Mouse (Mus musculus): ENCODE measurements around the gene Morn3.

The Morn3 gene

DNA sequence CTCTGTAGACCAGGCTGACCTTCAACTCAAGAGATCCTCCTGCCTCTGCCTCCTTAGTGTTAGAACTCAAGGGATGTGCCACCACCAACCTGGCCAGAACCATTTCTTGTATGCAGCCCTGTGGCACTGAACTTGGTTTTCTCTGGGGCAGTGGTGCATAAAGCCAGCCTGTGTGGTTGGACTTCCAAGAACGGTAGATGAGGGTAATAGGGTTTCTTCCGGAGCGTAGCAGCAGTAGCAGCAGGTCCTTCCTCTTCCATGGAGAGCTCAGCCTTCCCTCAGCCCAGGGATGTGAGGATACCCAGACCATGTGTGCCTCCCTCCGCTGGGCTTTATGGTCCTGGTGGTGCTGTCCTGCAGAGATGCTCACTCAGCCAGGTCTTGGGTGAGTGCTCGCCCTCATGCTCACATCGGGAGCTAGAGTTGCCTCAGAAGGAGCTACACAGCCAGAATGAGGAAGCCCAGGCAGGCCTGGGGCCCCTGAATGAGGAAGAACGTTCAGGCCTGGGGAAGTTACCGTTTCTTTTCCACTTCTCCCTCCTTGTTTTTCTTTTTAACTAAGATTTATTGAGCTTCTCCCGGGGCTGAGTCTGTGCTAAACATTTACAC is 21.7 kb downstream of the Morn3 start:
- DNase-seq (ENCODE audit: low spot score in 2 of 2), result no peak

DNA sequence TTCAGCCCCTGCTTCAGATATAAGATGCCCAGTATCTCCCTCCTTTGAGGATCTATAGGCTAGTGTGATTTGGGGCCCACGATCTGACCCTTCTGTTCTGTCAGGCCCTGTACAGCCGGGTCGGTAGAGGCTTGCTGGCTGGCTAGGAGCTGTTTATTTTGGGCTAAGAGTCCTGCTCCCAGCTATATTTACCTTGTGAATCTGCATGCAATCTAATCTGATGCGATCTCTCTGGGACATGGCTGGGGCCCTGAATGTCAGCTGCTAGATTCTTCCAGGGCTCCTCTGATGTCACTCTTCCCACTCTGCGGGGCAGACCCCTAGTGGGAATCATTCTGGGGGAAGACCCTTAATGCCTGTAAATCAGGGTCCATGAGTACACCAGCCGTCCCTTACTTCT is 22.5 kb downstream of the Morn3 start:
- no peak for DNase-seq (ENCODE audit: low spot score in 2 of 2)

DNA sequence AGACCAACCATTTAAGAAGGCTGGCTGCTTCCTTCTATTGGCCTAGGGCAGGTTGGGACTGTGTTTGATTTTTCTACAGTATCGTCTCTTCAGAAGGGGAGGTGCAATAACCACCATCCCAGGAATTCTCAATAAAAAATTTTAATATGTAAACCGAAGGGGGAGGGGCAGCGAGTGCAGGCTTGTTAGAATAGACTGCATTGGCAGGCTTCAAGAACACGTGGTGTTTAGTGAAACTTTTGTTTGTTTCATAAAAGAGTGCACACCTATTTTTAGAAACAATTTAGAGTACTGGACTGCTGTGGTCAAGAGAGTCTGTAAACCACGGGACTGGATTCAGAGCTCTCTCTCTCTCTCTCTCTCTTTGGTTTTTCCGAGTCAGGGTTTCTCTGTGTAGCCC is 23.8 kb downstream of the Morn3 start:
- no peak for DNase-seq (ENCODE audit: low spot score in 2 of 2)

DNA sequence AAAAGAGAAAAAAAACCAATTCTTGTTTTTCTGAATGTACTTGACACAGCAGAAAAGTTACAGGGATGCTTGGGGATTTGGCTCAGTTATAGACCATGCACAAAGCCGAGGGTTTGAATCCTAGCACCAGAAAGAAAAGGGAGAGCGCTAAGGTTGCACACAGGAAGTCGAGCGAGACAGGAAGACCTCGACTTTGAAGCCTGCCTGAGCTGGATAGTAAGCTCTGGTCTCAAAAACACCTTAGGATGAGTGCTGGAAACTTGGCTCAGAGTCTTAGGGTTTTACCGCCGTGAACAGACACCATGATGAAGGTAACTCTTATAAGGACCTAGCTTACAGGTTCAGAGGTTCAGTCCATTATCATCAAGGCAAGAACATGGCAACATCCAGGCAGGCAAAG is 25.4 kb downstream of the Morn3 start:
- no peak for DNase-seq (ENCODE audit: low spot score in 2 of 2)

DNA sequence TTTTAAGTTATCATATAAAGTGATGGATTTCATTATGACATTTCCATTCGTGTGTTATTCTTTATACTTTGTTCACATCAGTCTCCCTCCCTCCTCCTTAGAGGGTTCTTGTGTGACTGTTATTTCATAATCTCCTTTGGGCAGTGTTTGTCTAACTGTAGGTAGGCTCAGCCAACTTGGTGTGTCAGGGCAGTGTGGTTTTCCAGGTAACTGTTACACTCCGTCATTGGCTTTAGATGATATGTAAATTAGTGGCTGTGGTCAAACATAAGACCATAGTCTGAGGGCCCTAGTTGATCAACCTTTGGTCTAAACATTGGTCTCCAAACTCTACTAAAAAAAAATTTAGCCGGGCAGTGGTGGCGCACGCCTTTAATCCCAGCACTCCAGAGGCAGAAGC is 26.4 kb downstream of the Morn3 start:
- DNase-seq (ENCODE audit: low spot score in 2 of 2), result no peak

DNA sequence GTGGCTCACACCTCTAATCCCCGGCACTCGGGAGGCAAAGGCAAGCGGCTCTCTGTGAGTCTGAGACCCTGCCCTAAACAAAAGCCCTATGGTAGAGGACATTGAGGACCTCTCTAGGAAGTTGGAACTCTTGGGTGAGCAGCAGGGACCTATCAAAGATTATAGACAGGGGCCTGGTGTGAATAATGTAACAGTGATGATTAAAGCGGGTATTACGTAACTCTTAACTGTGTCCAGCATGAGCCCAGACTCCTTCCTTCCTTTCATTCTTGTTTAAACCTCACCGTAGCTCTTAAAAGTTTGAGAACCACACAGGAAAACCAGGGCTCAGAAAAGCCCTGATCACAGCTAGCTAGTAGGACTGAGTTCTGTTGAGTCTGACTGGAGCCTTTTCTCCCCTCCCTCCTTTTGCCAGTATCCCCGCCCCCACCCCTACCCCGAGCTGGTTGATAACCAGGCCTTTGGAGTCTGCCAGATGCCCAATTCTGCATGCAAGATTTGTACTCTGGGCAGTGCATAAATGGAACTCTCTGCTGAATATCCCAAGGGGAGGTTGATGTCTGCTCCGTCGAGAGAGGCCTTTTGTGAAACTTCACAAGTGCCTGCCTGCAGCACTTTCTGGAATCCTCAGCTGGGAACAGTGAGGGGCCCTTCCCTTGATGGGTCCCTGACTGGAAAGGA is 27.3 kb downstream of the Morn3 start:
- DNase-seq (ENCODE audit: low spot score in 2 of 2), result no peak

DNA sequence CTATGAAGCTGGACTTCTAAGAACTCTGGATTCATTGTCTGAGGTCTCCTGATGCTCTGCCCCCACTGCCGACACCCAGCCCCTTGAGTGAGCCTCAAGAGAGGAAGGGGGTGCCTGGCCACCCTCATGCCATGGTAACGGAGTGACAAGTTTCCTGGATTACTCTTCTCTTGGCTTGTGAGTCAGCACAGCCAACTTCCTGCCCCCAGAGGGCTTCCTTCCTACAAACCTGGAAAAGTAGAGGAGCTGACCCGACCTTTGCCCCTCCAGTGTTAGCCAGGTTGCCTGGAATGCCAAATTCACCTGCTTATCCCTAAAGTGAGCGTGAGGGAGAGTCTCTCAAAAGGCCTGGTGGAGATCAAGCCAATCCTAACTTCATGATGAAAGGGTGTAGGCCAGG is 29.3 kb downstream of the Morn3 start:
- no peak for DNase-seq (ENCODE audit: low spot score in 2 of 2)

DNA sequence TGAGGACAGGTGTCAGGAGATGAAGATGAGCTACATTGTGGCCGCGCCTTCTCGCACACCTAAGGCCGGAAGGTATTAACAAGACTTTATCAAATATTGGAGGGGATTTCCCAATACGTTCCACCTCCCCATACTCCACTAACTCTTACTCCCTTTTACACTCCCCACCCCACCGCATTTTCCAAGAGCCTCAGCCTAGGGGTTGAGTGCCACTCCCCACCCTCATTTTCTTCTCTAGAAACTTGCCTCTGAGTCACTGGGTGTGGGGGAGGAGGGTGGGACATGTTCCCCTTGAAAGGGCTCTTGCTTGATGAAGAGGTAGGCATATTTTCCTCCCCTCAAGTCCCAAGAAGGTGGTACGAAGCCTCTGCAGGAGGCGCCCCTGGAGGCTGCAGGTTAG is 30.9 kb downstream of the Morn3 start:
- DNase-seq (ENCODE audit: low spot score in 2 of 2), result no peak

DNA sequence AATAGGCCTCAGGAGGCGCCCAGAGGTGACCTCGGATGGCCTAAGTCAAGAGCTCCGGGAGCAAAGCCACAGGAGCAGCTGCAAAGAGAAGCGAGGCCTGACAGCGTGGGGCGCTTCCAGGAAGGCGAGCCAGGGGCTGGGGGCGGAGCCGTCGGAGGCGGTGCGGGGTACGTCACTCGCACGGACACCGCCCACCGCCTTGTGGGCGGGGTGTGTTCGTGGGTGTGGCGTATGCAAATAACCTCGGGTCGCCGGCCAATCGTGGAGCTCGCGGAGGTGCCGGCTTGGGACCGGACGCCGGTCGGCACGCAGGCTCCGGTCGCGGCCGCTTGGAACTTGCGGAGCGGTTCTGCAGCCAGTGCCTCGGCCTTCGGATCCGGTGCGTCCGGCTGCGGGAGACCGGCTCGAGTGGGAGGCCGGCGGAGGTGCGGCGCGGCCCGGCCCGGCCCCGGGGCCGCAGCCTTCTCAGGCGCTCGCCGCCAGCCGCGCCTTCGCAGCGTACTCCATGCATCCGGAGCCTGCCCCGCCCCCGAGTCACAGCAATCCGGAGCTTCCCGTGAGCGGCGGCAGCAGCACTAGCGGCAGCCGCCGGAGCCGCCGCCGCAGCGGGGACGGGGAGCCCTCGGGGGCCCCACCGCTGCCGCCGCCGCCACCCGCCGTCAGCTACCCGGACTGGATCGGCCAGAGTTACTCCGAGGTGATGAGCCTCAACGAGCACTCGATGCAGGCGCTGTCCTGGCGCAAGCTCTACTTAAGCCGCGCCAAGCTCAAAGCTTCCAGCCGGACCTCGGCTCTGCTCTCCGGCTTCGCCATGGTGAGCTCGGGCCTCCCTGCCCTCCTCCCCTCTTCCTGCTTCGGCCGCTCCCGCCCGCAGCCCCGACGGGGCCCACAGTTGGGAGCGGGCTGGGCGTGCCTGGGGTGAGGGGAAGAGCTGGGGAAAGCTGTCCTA is 31.8 kb downstream of the Morn3 start, which contains the start of gene Orai1:
Gene Orai1, plus strand, starts transcription at position 322 of the 949 bp plus-strand sequence.
- peak; percentile 91 to 92 for DNase-seq (ENCODE audit: low spot score in 2 of 2)

DNA sequence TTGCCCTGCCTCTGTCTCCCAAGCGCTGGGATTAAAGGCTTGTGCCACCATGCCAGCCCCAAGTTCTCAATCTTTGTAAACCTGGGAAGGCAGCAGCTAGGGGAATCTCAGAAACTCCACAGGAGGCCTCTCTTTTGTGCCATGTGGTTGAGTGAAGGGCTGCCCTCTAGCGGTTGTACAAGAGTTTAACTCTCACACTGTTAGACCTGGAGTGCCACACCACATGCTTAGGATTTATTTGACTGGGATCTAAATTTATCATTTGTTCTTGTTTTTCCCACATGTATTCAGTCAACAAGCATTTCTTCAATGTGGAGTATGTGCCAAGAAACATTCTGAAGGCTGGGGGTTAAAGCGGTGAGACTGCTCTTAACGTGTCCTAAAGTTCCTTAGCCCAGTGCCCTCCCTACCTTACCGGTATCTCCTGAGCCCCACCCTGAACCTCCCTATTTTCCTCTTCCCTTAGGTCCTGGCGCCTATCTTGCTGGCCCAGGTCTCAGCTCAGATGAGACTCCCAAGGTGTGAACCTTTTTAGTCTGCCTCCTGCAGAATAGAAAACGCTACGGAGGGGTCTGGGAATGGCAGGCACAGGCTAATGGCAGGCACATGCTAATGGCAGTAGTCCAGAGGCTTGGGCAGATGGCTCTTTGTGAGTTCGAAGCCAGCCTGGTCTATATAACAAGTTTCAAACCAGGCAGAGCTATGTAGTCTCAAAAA is 33.1 kb downstream of the Morn3 start:
- peak in 1 of 2 experiments; percentile 47 for DNase-seq (ENCODE audit: low spot score in 2 of 2)

DNA sequence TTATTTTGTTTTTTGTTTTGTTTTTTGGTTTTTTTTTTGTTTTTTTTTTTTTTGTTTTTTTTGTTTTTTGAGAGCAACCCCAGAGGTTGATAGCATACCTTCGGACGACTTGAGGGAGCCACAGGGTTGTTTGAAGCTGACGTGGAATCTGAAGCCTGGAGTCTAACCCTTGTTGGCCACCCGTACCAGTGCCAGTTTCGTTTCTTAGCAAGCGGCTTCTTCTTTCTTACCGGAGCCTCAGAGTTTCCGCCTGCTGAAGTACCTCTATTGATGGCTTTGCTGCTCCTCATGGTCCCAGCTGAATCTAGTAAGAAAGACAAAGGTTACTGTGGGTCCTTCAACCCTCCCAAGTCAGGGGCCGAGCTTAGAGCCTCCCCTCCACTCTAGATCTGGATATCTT is 35.1 kb downstream of the Morn3 start:
- no peak for DNase-seq (ENCODE audit: low spot score in 2 of 2)

DNA sequence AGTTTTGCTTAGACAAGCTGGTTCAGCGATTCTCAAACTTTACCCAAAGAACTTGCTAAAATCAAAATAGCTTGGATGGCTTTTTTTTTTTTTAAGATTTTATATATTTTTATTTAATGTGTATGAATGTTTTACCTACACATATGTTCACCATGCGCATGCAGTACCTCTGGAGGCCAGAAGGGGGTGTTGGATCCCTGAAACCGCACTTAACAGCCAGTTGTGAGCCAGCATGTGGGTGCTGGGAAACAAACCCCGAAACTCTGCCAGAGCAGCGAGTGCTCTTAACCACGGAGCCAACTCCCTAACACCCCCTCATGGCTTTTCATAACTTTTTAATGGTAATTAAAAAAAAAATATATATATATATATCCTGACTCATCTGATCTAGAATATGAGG is 36.0 kb downstream of the Morn3 start:
- DNase-seq (ENCODE audit: low spot score in 2 of 2), result no peak

DNA sequence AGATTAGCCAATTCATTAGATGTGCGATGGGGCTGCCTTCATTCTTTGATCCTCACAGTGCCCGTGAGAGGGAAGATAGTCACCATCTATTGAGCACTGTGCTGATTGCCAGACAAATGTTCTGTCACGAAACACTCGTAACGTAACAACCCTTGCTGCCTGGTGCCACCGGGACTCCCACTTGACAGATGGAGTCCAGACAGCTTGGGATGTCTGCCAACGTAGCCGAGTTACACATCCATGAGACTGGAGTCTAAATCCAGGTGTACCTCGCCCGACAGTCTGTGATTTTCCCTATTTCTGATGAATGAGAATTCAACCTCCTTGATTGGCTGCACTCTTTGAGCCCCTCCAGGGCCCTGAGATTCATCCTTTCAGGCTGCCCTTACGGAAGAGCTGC is 36.9 kb downstream of the Morn3 start:
- DNase-seq (ENCODE audit: low spot score in 2 of 2), result no peak

DNA sequence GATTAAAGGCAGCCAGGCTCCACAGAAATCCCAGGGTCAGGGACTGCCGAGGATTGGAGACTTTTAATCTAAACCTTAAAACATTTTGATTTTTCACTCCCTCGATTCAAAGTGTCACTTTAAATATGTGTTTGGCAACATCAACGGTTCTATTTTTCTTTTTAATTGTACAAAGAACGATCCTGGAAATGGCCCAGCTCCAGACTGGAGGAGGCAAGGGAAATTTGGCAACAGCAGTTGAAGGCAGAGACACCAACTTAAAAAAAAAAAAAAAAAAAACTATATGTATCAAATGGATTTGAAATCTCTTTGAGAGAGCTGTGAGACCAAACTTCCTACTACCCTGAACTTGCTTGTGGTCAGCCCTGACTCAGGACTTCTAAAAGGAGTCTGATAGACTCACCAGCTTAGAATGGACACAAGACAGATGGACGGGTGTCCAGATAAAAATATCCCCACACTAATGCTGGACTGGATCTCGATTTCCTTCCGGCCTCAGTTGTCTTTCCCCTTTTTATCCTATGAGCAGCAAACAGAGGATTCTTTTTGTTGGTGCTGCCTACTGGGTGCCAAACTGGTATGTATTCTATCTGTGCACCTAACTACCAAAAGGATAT is 37.8 kb downstream of the Morn3 start:
- DNase-seq (ENCODE audit: low spot score in 2 of 2), result no peak

DNA sequence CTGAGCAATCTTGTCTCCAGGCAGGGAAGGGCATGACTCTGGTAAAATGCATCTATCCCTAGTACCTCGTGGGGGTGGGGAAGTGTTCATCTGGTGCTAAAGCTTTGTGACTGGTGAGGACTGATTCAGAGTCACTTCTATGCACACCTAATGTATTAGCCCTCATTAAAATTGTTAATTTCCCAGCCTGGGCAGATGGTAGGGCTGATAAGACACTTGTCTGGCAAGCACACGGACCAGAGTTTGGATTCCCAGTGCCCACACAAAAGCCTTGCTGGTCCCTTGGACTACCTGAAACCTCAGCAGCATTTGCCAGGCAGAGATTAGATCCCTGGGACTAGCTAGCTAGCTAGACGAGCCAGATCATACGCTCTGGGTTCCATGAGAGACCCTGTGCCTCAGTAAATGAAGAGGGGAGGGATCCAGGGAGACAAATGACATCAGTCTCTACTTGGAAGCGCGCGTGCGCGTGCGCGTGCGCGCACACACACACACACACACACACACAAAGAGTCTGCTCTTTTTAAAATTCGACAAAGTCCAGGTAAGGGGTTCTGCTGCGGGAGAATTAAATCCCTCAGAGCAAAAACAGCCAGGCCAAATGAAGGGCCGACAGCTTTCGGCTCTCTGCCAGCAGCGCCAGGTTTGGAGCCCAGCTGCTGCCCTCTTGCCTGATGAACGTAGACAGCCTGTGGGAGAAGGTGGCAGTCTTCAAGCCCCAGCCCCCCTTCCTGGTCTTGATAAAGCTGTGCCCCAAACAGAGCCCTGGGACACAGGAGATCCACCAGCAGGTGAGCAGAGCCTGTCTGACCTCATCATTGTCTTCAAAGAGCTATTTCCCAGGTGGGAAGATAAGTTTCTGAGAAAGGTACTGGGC is 40.9 kb downstream of the Morn3 start:
- no peak for DNase-seq (ENCODE audit: low spot score in 2 of 2)

DNA sequence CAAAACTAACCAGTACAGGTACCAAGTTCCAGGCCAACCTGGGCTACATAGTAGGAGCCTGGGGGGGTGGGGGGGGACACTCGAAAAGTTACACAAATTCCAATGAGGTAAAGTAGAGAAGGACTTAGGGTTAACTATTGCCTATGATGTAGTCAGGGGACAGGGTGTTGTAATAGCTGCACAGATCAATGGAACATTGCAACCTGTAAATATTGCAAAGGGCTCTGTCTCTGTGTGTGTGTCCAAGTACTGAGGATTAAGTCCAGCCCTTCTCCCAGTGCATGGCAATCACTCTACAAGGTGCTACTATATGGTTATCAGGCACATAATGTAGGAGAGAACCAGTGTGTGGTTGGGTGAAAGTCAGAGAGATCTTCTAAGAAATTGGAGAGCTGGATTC is 45.9 kb downstream of the Morn3 start:
- DNase-seq (ENCODE audit: low spot score in 2 of 2), result no peak

DNA sequence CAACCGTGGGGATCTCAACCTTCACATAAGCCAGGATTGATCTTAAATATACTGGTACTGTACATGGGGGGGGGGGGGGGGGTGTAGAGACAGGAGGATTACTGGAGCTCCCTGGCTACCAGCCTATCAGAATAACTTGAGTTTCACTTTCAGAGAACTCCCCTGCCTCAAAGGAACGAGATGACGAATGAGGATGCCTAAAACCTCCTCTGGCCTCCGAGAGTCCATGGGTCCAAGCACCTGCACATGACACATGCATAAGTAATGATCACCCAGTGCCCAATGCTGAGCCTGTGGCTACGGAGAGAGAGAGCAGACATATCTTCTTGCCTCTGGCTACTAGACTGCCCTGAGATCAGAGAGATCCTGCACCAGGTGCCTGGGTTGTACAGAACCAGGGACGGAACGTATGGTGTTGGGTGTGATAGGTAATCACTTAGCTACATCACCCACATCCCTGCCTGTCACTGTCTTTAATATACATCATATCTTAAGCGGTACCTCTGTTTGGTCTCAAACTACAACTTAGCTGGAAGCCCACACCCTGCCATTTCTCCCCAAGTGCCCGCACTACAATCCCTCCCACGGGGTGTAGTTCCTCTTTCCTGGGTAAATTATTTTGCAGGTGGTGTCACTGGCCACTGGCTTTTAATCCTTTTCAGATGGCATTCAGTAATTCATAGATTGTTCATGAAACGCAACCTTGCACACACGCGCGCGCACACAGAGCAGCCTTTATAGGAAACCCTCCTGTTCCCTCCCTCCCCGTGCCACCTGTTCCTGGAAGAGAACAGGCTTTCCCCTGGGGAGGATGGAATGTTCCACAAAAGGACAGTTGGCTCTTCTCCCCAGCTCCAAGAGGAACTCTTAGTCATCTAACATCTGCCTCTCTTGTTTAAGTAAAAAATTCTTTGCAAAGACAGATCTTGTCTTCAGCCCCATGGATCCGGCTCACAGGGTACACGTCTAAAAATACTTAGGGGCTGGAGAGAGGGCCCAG is 49.3 kb downstream of the Morn3 start:
- DNase-seq (ENCODE audit: low spot score in 2 of 2), result no peak

DNA sequence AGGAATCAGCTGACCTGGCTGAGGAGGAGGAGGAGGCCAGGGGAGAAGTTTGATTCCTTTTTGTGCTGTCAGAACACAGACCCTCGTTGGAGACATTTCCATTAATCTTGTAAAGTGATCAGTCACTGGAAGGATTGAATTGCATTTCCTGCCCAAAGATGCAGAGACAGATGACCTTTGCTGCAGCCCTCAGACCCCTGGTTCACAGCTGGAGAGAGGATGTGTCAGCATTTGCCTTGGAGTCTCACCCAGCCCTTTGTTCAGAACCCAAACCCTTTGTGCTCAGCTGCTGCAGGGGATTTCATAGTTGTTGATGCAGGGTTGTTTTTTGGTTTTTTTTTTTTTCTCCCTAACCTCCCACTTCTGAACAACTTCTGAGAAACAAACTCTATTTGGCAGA is 51.9 kb downstream of the Morn3 start:
- no peak for DNase-seq (ENCODE audit: low spot score in 2 of 2)

DNA sequence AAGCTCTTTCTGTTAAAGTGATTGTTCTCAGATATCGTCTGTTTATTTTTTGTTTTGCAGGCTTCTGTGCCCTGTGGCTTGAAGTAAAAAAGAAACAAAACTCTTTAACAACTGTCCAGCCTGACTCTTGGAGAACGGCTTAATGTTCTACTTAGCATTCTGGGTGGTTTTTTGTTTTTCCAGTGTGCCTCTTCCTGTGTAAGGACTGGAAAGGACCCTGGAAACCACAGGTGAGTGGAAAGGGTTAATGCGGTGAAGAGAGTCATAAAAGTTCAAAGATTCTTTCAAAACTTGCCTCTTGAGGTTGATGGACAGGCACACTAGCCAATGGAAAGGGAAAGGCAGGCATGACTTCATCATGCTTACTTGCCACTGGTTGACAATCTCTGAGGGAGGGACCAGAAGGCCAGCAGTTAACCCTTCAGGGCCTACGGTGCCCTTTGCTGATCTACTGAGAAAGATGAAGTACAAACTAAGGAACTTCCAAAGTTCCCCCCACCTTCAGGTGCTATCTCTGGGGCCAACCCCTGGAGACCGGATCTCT is 52.4 kb downstream of the Morn3 start:
- peak; percentile 71 to 76 for DNase-seq (ENCODE audit: low spot score in 2 of 2)
